Mouse (Mus musculus) telencephalon, adult 2 months (tissue): Measurements from ENCODE around the gene Faf1.
"Not testable (repeated sequence)": the region's sequence is repeated elsewhere in the genome, so short reads cannot be mapped to it uniquely, and the experiment has no call there.

Experiments
- DNase-seq: peaks from one replicate; pipeline ENCODE4 v3.0.0-alpha.2; 2011; ENCODE audit warnings: low read depth, low spot score

Gene Faf1

GRCm38 (mm10) chr4:109665101-109665981 is 11.0 kb upstream of the Faf1 start:
- no peak for DNase-seq

GRCm38 (mm10) chr4:109665982-109666460 is 10.4 kb upstream of the Faf1 start:
- no peak for DNase-seq

GRCm38 (mm10) chr4:109666461-109667269 is 9.7 kb upstream of the Faf1 start, which contains the start of gene Cdkn2c:
Gene Cdkn2c (minus strand): TSS chr4:109667189.
- no peak for DNase-seq

- DNase-seq: no peak
These were observed 8.9 kb upstream of the Faf1 start for GRCm38 (mm10) chr4:109667518-109667917.

GRCm38 (mm10) chr4:109670213-109670612 is 6.2 kb upstream of the Faf1 start:
- no peak for DNase-seq

- DNase-seq: no peak
These were observed 4.4 kb upstream of the Faf1 start for GRCm38 (mm10) chr4:109671941-109672340.

GRCm38 (mm10) chr4:109674097-109674496 is 2.3 kb upstream of the Faf1 start:
- no peak for DNase-seq

- no peak for DNase-seq
These were observed 833 bp downstream of the Faf1 start for GRCm38 (mm10) chr4:109677221-109677620.

GRCm38 (mm10) chr4:109683561-109683960 is 7.2 kb downstream of the Faf1 start:
- no peak for DNase-seq

- DNase-seq: no peak
These were observed 16.3 kb downstream of the Faf1 start for GRCm38 (mm10) chr4:109692674-109693073.

- not testable (repeated sequence) for DNase-seq
These were observed 24.3 kb downstream of the Faf1 start for GRCm38 (mm10) chr4:109700727-109701126.

- DNase-seq: peak; percentile 11
These were observed 27.2 kb downstream of the Faf1 start for GRCm38 (mm10) chr4:109703568-109703967.

- no peak for DNase-seq
These were observed 29.0 kb downstream of the Faf1 start for GRCm38 (mm10) chr4:109705349-109705748.

- no peak for DNase-seq
These were observed 42.9 kb downstream of the Faf1 start for GRCm38 (mm10) chr4:109719281-109719680.

- peak; percentile 23 for DNase-seq
These were observed 52.9 kb downstream of the Faf1 start for GRCm38 (mm10) chr4:109729281-109729680.

GRCm38 (mm10) chr4:109735754-109736153 is 59.4 kb downstream of the Faf1 start:
- DNase-seq: no peak

GRCm38 (mm10) chr4:109743984-109744383 is 67.6 kb downstream of the Faf1 start:
- no peak for DNase-seq

- DNase-seq: peak; percentile 24
These were observed 82.6 kb downstream of the Faf1 start for GRCm38 (mm10) chr4:109759031-109759430.

GRCm38 (mm10) chr4:109759901-109760300 is 83.5 kb downstream of the Faf1 start:
- DNase-seq: no peak

GRCm38 (mm10) chr4:109760501-109760900 is 84.1 kb downstream of the Faf1 start:
- DNase-seq: no peak

GRCm38 (mm10) chr4:109762768-109763501 is 86.5 kb downstream of the Faf1 start:
- no peak for DNase-seq

- no peak for DNase-seq
These were observed 92.7 kb downstream of the Faf1 start for GRCm38 (mm10) chr4:109769071-109769470.
